Mouse (Mus musculus) cerebellum, adult 2 months (tissue): ENCODE data around the gene Atg2a. TPM values are rescaled to one million over a fixed set of nuclear protein-coding genes. Genes with fewer than 3 reads are reported as not detected.
"Not testable (repeated sequence)": the region's sequence is repeated elsewhere in the genome, so short reads cannot be mapped to it uniquely, and the experiment has no call there.

Experiments
- DNase-seq, 2 experiments: peaks; one replicate each; pipeline ENCODE4 v3.0.0; 2021
- H3K27ac ChIP-seq: fragments of 200-500 bp; 2 replicates; pipeline ENCODE4 v1.5.1; 2012; ENCODE audit warnings: low read length, control low read depth, inconsistent platforms; ENCODE audit not compliant: insufficient read depth
- H3K27me3 ChIP-seq: fragments of 200-500 bp; 2 replicates; pipeline ENCODE4 v1.6.1; 2012; ENCODE audit warnings: inconsistent platforms, mild to moderate bottlenecking, low read length, moderate library complexity; ENCODE audit not compliant: control insufficient read depth, insufficient read depth
- H3K4me1 ChIP-seq: fragments of 200-500 bp; 2 replicates; pipeline ENCODE4 v1.6.1; 2011; ENCODE audit warnings: low read length; ENCODE audit not compliant: control insufficient read depth, insufficient read depth
- H3K4me3 ChIP-seq: fragments of 200-500 bp; replicated peaks from 2 replicates; pipeline ENCODE3; 2011; ENCODE audit warnings: mild to moderate bottlenecking, low read depth, low read length, control low read depth; ENCODE audit not compliant: insufficient read depth
- CTCF ChIP-seq: fragments of 200-500 bp; IDR thresholded peaks from 2 replicates; pipeline ENCODE4 v1.5.1; 2011; ENCODE audit warnings: low read depth, mild to moderate bottlenecking, control low read depth, low read length, moderate library complexity, borderline replicate concordance; ENCODE audit not compliant: insufficient read depth
- POLR2A ChIP-seq: fragments of 200-500 bp; IDR thresholded peaks from 2 replicates; pipeline ENCODE4 v1.6.1; 2011; ENCODE audit warnings: low read length, control low read depth, borderline replicate concordance; ENCODE audit not compliant: insufficient read depth
- WGBS: fragments of 180-500 bp; shearing (Covaris S2); methylation state at CpG from one replicate; pipeline ENCODE4 v1.1.7; 2018; 5-methylcytosine and 5-hydroxymethylcytosine counted together
- polyA plus RNA-seq: library from polyadenylated mRNA; depleted of rRNA; stranded (reverse); fragments of >200 nt; gene quantifications from 2 replicates; pipeline ENCODE4 v1.2.3, GENCODE M21; 2012

Atg2a gene
- polyA plus RNA-seq, 1 experiment: 40.8 TPM

DNA sequence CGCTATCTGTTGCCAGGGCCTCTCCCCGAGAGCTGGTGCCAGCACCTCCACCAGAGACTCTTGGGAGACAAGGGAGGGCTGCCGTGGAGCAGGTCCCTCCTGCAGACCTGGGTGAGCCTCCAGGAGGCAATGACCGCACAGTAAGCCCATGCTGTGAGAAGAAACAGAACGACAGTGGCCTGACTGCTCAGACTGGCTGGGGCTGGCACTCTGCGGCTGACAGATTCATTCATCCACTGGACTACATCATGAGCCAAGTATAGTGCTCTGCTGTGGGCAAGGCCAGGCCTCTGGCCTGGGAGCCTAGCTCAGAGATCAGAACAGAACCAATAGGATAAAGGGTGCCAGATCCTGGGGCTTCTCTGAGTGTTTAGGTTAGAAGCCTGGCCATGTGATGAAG lies 62.4 kb downstream of the Atg2a start:
- Histone ChIP-seq H3K4me1 (peaks cover 59% of the 10 kb centered on the region), H3K27me3 (no peaks in the 10 kb centered on the region), H3K27ac (peak overlapping the region; percentile 88), H3K4me3 (no peak overlapping the region)
- DNase-seq: peak; percentile 64
- TF ChIP-seq POLR2A (no peak), CTCF (no peak)
- 18% methylated on average over 6 of the region's 6 CpGs for WGBS

DNA sequence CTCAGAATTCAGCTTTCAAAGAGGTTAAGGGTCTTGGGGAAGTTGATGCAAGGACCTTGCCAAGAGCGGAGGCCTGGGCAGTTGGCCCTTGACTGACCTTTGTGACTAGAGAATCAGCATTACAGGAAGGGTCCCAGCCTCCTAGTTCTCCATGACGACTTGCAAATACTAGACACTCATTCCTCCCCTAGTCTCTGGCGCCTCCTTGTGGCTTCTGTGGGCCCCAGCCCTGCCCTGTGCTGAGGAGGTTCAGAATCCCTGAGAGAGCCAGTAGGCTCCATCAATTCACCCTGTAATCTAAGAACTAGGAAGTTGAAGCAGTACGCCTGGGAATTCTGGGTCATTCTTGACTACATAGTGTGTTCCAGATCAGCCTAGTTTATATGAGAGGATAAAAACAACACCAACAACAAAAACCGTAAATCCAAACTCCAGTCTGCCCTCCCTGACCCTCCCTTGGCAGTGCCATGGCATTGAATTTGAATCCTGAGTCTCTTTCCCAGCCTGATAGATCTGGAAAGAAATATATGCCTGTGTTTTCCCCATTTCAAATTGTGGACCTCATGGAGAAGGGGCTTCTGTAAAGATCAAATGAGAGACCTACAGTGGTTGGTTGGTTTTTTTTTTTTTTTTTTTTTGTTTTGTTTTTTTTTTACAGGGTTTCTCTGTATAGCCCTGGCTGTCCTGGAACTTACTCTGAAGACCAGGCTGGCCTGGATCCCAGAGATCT lies 63.5 kb downstream of the Atg2a start:
- TF ChIP-seq CTCF (peak; percentile 97), POLR2A (no peak)
- Histone ChIP-seq H3K27ac (peak overlapping the region; percentile 41), H3K4me3 (no peak overlapping the region), H3K4me1 (peaks cover 56% of the 10 kb centered on the region), H3K27me3 (no peaks in the 10 kb centered on the region)
- WGBS: 11% methylated on average over 5 of the region's 5 CpGs
- DNase-seq: peak; percentile 89 to 95

DNA sequence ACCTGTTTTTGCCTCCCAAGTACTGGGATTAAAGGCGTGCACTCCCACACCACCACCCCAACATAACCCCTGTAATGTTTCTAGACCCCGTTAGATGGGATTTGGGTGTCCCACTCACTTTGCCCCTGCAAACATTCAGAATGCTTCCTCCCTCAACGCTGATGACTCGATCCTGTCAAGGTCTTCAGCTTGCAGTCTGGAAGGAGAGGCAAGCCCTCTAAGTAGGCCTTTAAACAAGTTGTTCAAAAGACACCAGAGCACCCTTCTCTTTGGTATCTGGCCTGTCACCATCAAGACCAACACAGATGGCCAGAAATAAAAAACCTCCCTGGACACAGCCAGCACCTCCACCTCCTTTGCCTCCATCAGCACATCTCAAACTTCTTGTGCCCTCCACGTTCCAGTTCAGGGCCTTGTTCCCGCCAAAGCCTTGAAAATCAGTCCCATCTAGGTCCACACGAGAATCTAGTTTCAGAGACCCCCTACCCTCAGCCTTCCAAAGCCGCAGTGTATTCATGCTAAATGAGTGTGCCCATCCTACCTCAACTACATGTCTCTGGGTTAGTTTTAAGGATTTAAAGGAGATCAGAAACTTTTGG lies 64.1 kb downstream of the Atg2a start:
- Histone ChIP-seq H3K27me3 (no peaks in the 10 kb centered on the region), H3K4me3 (peak overlapping the region; percentile 75), H3K27ac (no peak overlapping the region), H3K4me1 (peaks cover 56% of the 10 kb centered on the region)
- DNase-seq: peak in 1 of 2 experiments; percentile 42
- WGBS: 55% methylated on average over 8 of the region's 8 CpGs
- TF ChIP-seq CTCF: no peak
- no peak for TF ChIP-seq POLR2A

- H3K4me1 ChIP-seq: peaks cover 59% of the 10 kb centered on the region
- H3K27me3 ChIP-seq: no peaks in the 10 kb centered on the region
- peak within 1 kb of the TSS; percentile 75 for H3K4me3 ChIP-seq
Measured at GRCm38 (mm10) chr19:6306137-6306551, 64.7 kb downstream of the Atg2a start, which contains the start of gene Cdc42bpg. Gene Cdc42bpg (plus strand): TSS chr19:6306456.

DNA sequence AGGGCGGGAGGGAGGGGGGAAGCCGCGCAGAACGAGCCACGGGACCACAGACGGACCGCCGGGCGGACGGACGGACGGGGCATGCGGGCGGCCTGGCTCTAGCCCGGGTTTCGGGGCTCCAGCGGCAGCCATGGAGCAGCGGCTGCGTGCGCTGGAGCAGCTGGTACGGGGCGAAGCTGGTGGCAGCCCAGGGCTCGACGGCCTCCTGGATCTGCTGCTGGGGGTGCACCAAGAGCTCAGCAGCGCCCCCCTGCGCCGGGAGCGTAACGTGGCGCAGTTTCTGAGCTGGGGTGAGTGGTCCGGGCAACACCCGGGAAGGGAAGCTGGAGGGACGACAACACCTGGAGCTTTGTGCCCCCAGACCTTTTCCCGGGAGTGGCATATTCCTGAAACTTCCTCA lies 65.1 kb downstream of the Atg2a start:
- under 1% methylated on average over 34 of the region's 34 CpGs for WGBS

More at GRCm38 (mm10) chr19:6306137-6306551, 64.7 kb downstream of the Atg2a start, which contains the start of gene Cdc42bpg:
- WGBS: 3% methylated on average over 38 of the region's 38 CpGs
- no peak for TF ChIP-seq POLR2A
- peak; percentile 92 to 94 for DNase-seq
- peak within 1 kb of the TSS; percentile 87 for H3K27ac ChIP-seq

GRCm38 (mm10) chr19:6307733-6308531 lies 66.5 kb downstream of the Atg2a start:
- Histone ChIP-seq H3K27me3 (no peaks in the 10 kb centered on the region), H3K27ac (peak overlapping the region; percentile 87), H3K4me1 (peaks cover 49% of the 10 kb centered on the region), H3K4me3 (peak overlapping the region; percentile 75)
- WGBS: 22% methylated on average over 9 of the region's 9 CpGs
- TF ChIP-seq POLR2A: no peak
- DNase-seq: peak; percentile 59 to 60

More for the DNA sequence above, 65.1 kb downstream of the Atg2a start:
- H3K4me3 ChIP-seq: peak overlapping the region; percentile 75
- H3K27ac ChIP-seq: peak overlapping the region; percentile 87
- peaks cover 57% of the 10 kb centered on the region for H3K4me1 ChIP-seq
- no peaks in the 10 kb centered on the region for H3K27me3 ChIP-seq
- DNase-seq: peak; percentile 77 to 79
- peak; percentile 59 for TF ChIP-seq CTCF
- TF ChIP-seq POLR2A: no peak

DNA sequence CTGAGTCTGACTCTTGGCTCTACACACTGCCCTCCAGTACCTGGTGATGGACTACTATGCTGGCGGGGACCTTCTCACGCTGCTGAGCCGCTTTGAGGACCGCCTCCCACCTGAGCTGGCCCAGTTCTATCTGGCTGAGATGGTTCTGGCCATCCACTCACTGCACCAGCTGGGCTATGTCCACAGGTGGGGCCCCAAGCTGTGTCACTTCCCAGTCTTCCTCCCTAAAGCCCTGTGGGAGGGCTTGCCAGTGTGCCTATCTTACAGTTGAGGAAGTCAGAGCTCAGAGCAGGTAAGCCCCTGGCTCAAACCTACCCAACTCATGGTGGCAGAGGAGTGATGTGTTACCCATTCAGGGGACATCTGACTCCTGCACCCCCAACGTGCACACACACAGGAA lies 68.7 kb downstream of the Atg2a start:
- Histone ChIP-seq H3K27me3 (no peaks in the 10 kb centered on the region), H3K27ac (peak overlapping the region; percentile 54), H3K4me3 (no peak overlapping the region), H3K4me1 (peaks cover 58% of the 10 kb centered on the region)
- WGBS: 27% methylated on average over 5 of the region's 5 CpGs
- DNase-seq: peak; percentile 62 to 71
- TF ChIP-seq CTCF (no peak), POLR2A (no peak)

DNA sequence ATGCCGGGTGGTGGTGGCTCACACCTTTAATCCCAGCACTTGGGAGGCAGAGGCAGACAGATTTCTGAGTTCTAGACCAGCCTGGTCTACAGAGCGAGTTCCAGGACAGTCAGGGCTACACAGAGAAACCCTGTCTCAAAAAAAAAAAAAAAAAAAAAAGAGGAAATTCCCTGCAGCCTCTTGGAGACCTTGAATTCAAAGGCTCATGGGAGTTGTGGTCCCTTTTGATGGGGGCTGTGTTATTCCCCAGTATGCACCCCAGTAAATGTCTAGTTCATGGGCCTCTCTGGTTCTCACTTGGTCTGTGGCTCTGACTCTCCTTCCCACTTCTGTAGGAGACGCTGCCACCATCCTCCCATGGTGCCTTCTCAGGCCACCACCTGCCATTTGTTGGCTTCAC lies 70.3 kb downstream of the Atg2a start:
- H3K4me1 ChIP-seq: peaks cover 65% of the 10 kb centered on the region
- H3K27ac ChIP-seq, H3K4me3 ChIP-seq, H3K27me3 ChIP-seq, DNase-seq: not testable (repeated sequence)
- 66% methylated on average over 3 of the region's 3 CpGs for WGBS
